ENCODE assay signal across 9 mouse cellular contexts in genomic region chr14:30242818-30243205, GRCm38 (mm10).
"Had no signal": no experiment of that assay in that cellular context is flagged by ENCODE, and none has a peak within 500 bp of the region (broad histone marks: within the 10 kb centered on the region; RNA-seq: fewer than 3 reads in every experiment).

No protein-coding gene starts in this region.

- H3K4me3 ChIP-seq: limb, embryonic 13.5 days; midbrain, embryonic 13.5 days had no signal

- H3K9me3 ChIP-seq: limb, embryonic 13.5 days; midbrain, embryonic 13.5 days had no signal

- H3K4me2 ChIP-seq: limb, embryonic 13.5 days; midbrain, embryonic 13.5 days had no signal

- H3K9ac ChIP-seq: limb, embryonic 13.5 days; midbrain, embryonic 13.5 days had no signal

- H3K27ac ChIP-seq: limb, embryonic 13.5 days; midbrain, embryonic 13.5 days; stomach, postnatal 0 days had no signal

- DNase-seq: kidney, adult 2 months; kidney, postnatal 25 days; layer of hippocampus, postnatal 36 days; lung, adult 18-20 months; lung, postnatal 36 days; thymus, postnatal 14 days had no signal

- H3K4me1 ChIP-seq: limb, embryonic 13.5 days; midbrain, embryonic 13.5 days had no signal

- H3K27me3 ChIP-seq: limb, embryonic 13.5 days; midbrain, embryonic 13.5 days had no signal

- ATAC-seq: midbrain, embryonic 13.5 days had no signal

- H3K36me3 ChIP-seq: limb, embryonic 13.5 days; midbrain, embryonic 13.5 days had no signal
